Mouse (Mus musculus): Measurements from ENCODE around the gene Cxcl17. TPM values are rescaled to one million over a fixed set of nuclear protein-coding genes. Genes with fewer than 3 reads are reported as not detected.

Cxcl17 gene
- polyA plus RNA-seq, 2 experiments, result not detected

GRCm38 (mm10) chr7:25367632-25368293 is 44.9 kb downstream of the Cxcl17 start:
- TF ChIP-seq POLR2A (IDR thresholded peaks at IDR 0.05; ENCODE audit: borderline replicate concordance, extremely low read depth, insufficient read depth, insufficient read length), result no peak
- peak overlapping the region; percentile 11; the same call in 1 of the 2 replicates for H3K4me3 ChIP-seq (replicated peaks; ENCODE audit: low read length)
- DNase-seq (ENCODE audit: low spot score) (no peak), ATAC-seq (ENCODE audit: low FRiP score, low read depth) (no peak)
- H3K9ac ChIP-seq (ENCODE audit: low read depth, low read length, severe bottlenecking), result no peak overlapping the region
- H3K9me3 ChIP-seq (ENCODE audit: control insufficient read depth, low read length), result no peaks in the 10 kb centered on the region
- H3K27me3 ChIP-seq (ENCODE audit: control insufficient read depth, insufficient read depth, low read length), result peaks cover 30% of the 10 kb centered on the region
- 2% methylated on average over 33 of the region's 33 CpGs for WGBS
- peaks cover 3% of the 10 kb centered on the region; the same call in 1 of the 2 replicates for H3K4me1 ChIP-seq (ENCODE audit: control insufficient read depth, insufficient read depth, low read length)
- peaks cover 21% of the 10 kb centered on the region for H3K36me3 ChIP-seq (ENCODE audit: control insufficient read depth, insufficient read depth, low read length)
- no peak overlapping the region for H3K27ac ChIP-seq (replicated peaks; ENCODE audit: low read depth, low read length)
- H3K4me2 ChIP-seq (replicated peaks; ENCODE audit: low read depth, low read length, severe bottlenecking), result peak overlapping the region; percentile 13; the same call in 1 of the 2 replicates

- WGBS, result 46% methylated on average over 13 of the region's 13 CpGs
- no peak for DNase-seq (ENCODE audit: low spot score)
- H3K4me2 ChIP-seq (replicated peaks; ENCODE audit: low read depth, low read length, severe bottlenecking), result no peak overlapping the region
- H3K36me3 ChIP-seq (ENCODE audit: control insufficient read depth, insufficient read depth, low read length), result peaks cover 36% of the 10 kb centered on the region
- no peak overlapping the region for H3K4me3 ChIP-seq (replicated peaks; ENCODE audit: low read length)
- no peak for ATAC-seq (ENCODE audit: low FRiP score, low read depth)
- 0 out of 2 replicates have a peak overlapping the region, but pooled peaks have one; percentile 25 for H3K9ac ChIP-seq (ENCODE audit: low read depth, low read length, severe bottlenecking)
- no peak overlapping the region for H3K27ac ChIP-seq (replicated peaks; ENCODE audit: low read depth, low read length)
- peaks cover 3% of the 10 kb centered on the region; the same call in 1 of the 2 replicates for H3K4me1 ChIP-seq (ENCODE audit: control insufficient read depth, insufficient read depth, low read length)
- TF ChIP-seq POLR2A (IDR thresholded peaks at IDR 0.05; ENCODE audit: borderline replicate concordance, extremely low read depth, insufficient read depth, insufficient read length), result no peak
- H3K9me3 ChIP-seq (ENCODE audit: control insufficient read depth, low read length), result no peaks in the 10 kb centered on the region
- H3K27me3 ChIP-seq (ENCODE audit: control insufficient read depth, insufficient read depth, low read length), result peaks cover 30% of the 10 kb centered on the region
Observed at GRCm38 (mm10) chr7:25365937-25366625, 46.6 kb downstream of the Cxcl17 start.

- H3K4me1 ChIP-seq (ENCODE audit: control insufficient read depth, insufficient read depth, low read length), result peaks cover 3% of the 10 kb centered on the region; the same call in 1 of the 2 replicates
- no peak for TF ChIP-seq POLR2A (IDR thresholded peaks at IDR 0.05; ENCODE audit: borderline replicate concordance, extremely low read depth, insufficient read depth, insufficient read length)
- no peaks in the 10 kb centered on the region for H3K9me3 ChIP-seq (ENCODE audit: control insufficient read depth, low read length)
- no peak overlapping the region for H3K4me3 ChIP-seq (replicated peaks; ENCODE audit: low read length)
- H3K36me3 ChIP-seq (ENCODE audit: control insufficient read depth, insufficient read depth, low read length), result peaks cover 60% of the 10 kb centered on the region
- peaks cover 20% of the 10 kb centered on the region for H3K27me3 ChIP-seq (ENCODE audit: control insufficient read depth, insufficient read depth, low read length)
- ATAC-seq (ENCODE audit: low FRiP score, low read depth) (no peak), DNase-seq (ENCODE audit: low spot score) (no peak)
- H3K9ac ChIP-seq (ENCODE audit: low read depth, low read length, severe bottlenecking), result no peak overlapping the region
- H3K4me2 ChIP-seq (replicated peaks; ENCODE audit: low read depth, low read length, severe bottlenecking), result no peak overlapping the region
- H3K27ac ChIP-seq (replicated peaks; ENCODE audit: low read depth, low read length), result no peak overlapping the region
- WGBS, result 96% methylated on average over 17 of the region's 17 CpGs
Observed at GRCm38 (mm10) chr7:25363632-25364031, 49.1 kb downstream of the Cxcl17 start.

GRCm38 (mm10) chr7:25363151-25363550 is 49.5 kb downstream of the Cxcl17 start:
- Histone ChIP-seq H3K4me2 (replicated peaks; ENCODE audit: low read depth, low read length, severe bottlenecking) (no peak overlapping the region), H3K27ac (replicated peaks; ENCODE audit: low read depth, low read length) (no peak overlapping the region), H3K4me3 (replicated peaks; ENCODE audit: low read length) (no peak overlapping the region), H3K9ac (ENCODE audit: low read depth, low read length, severe bottlenecking) (no peak overlapping the region), H3K9me3 (ENCODE audit: control insufficient read depth, low read length) (no peaks in the 10 kb centered on the region), H3K4me1 (ENCODE audit: control insufficient read depth, insufficient read depth, low read length) (peaks cover 3% of the 10 kb centered on the region; the same call in 1 of the 2 replicates), H3K27me3 (ENCODE audit: control insufficient read depth, insufficient read depth, low read length) (peaks cover 15% of the 10 kb centered on the region), H3K36me3 (ENCODE audit: control insufficient read depth, insufficient read depth, low read length) (peaks cover 65% of the 10 kb centered on the region)
- WGBS, result 85% methylated on average over 19 of the region's 19 CpGs
- no peak for ATAC-seq (ENCODE audit: low FRiP score, low read depth)
- DNase-seq (ENCODE audit: low spot score), result no peak
- no peak for TF ChIP-seq POLR2A (IDR thresholded peaks at IDR 0.05; ENCODE audit: borderline replicate concordance, extremely low read depth, insufficient read depth, insufficient read length)

GRCm38 (mm10) chr7:25358721-25359206 is 53.9 kb downstream of the Cxcl17 start:
- Histone ChIP-seq H3K9me3 (ENCODE audit: control insufficient read depth, low read length) (no peaks in the 10 kb centered on the region), H3K27me3 (ENCODE audit: control insufficient read depth, insufficient read depth, low read length) (no peaks in the 10 kb centered on the region), H3K4me2 (replicated peaks; ENCODE audit: low read depth, low read length, severe bottlenecking) (no peak overlapping the region), H3K4me3 (replicated peaks; ENCODE audit: low read length) (no peak overlapping the region), H3K36me3 (ENCODE audit: control insufficient read depth, insufficient read depth, low read length) (peaks cover 89% of the 10 kb centered on the region), H3K27ac (replicated peaks; ENCODE audit: low read depth, low read length) (no peak overlapping the region), H3K4me1 (ENCODE audit: control insufficient read depth, insufficient read depth, low read length) (no peaks in the 10 kb centered on the region), H3K9ac (ENCODE audit: low read depth, low read length, severe bottlenecking) (no peak overlapping the region)
- DNase-seq (ENCODE audit: low spot score) (no peak), ATAC-seq (ENCODE audit: low FRiP score, low read depth) (no peak)
- no peak for TF ChIP-seq POLR2A (IDR thresholded peaks at IDR 0.05; ENCODE audit: borderline replicate concordance, extremely low read depth, insufficient read depth, insufficient read length)
- WGBS, result 87% methylated on average over 17 of the region's 19 CpGs

Other genes with a start within 250 kb of the Cxcl17 start
- 1.3 and 2.6 TPM in 2 replicates for gene Pou2f2, start 233.2 kb downstream of the Cxcl17 start, polyA plus RNA-seq (2012; rRNA removed)
- gene Pou2f2, start 233.2 kb downstream of the Cxcl17 start, polyA plus RNA-seq (2014; fragmentation: Nextera tagmentation; extraction: Ambion mirVana), result 0.55 and 1.9 TPM in 2 replicates
- 11.1 and 14.0 TPM in 2 replicates for gene Dedd2, start 192.3 kb downstream of the Cxcl17 start, polyA plus RNA-seq (2012; rRNA removed)
- gene Dedd2, start 192.3 kb downstream of the Cxcl17 start, polyA plus RNA-seq (2014; fragmentation: Nextera tagmentation; extraction: Ambion mirVana), result 9.0 and 9.4 TPM in 2 replicates
- 11.1 and 13.0 TPM in 2 replicates for gene Zfp526, start 191.5 kb downstream of the Cxcl17 start, polyA plus RNA-seq (2012; rRNA removed)
- gene Zfp526, start 191.5 kb downstream of the Cxcl17 start, polyA plus RNA-seq (2014; fragmentation: Nextera tagmentation; extraction: Ambion mirVana), result 3.9 and 4.2 TPM in 2 replicates
- 155 and 204 TPM in 2 replicates for gene Gsk3a, start 175.0 kb downstream of the Cxcl17 start, polyA plus RNA-seq (2012; rRNA removed)
- gene Gsk3a, start 175.0 kb downstream of the Cxcl17 start, polyA plus RNA-seq (2014; fragmentation: Nextera tagmentation; extraction: Ambion mirVana), result 16.3 and 18.8 TPM in 2 replicates
- 99.2 and 127 TPM in 2 replicates for gene Erf, start 162.1 kb downstream of the Cxcl17 start, polyA plus RNA-seq (2012; rRNA removed)
- gene Erf, start 162.1 kb downstream of the Cxcl17 start, polyA plus RNA-seq (2014; fragmentation: Nextera tagmentation; extraction: Ambion mirVana), result 33.2 and 37.9 TPM in 2 replicates
- 155 and 206 TPM in 2 replicates for gene Cic, start 145.2 kb downstream of the Cxcl17 start, polyA plus RNA-seq (2012; rRNA removed)
- gene Cic, start 145.2 kb downstream of the Cxcl17 start, polyA plus RNA-seq (2014; fragmentation: Nextera tagmentation; extraction: Ambion mirVana), result 48.9 and 58.1 TPM in 2 replicates
- gene Pafah1b3, start 114.9 kb downstream of the Cxcl17 start, polyA plus RNA-seq (2012; rRNA removed), result 266 and 343 TPM in 2 replicates
- 234 and 252 TPM in 2 replicates for gene Pafah1b3, start 114.9 kb downstream of the Cxcl17 start, polyA plus RNA-seq (2014; fragmentation: Nextera tagmentation; extraction: Ambion mirVana)
- 0.99 and 1.1 TPM in 2 replicates for gene Prr19, start 111.5 kb downstream of the Cxcl17 start, polyA plus RNA-seq (2012; rRNA removed)
- 0.44 and 0.53 TPM in 2 replicates for gene Prr19, start 111.5 kb downstream of the Cxcl17 start, polyA plus RNA-seq (2014; fragmentation: Nextera tagmentation; extraction: Ambion mirVana)
- 4.4 and 7.9 TPM in 2 replicates for gene Tmem145, start 106.8 kb downstream of the Cxcl17 start, polyA plus RNA-seq (2012; rRNA removed)
- 0.80 and 2.2 TPM in 2 replicates for gene Tmem145, start 106.8 kb downstream of the Cxcl17 start, polyA plus RNA-seq (2014; fragmentation: Nextera tagmentation; extraction: Ambion mirVana)
- gene Megf8, start 95.7 kb downstream of the Cxcl17 start, polyA plus RNA-seq (2012; rRNA removed), result 45.1 and 61.2 TPM in 2 replicates
- gene Megf8, start 95.7 kb downstream of the Cxcl17 start, polyA plus RNA-seq (2014; fragmentation: Nextera tagmentation; extraction: Ambion mirVana), result 16.5 and 19.9 TPM in 2 replicates
- 3.3 and 4.5 TPM in 2 replicates for gene Cnfn, start 43.2 kb downstream of the Cxcl17 start, polyA plus RNA-seq (2012; rRNA removed)
- 16.7 and 31.8 TPM in 2 replicates for gene Cnfn, start 43.2 kb downstream of the Cxcl17 start, polyA plus RNA-seq (2014; fragmentation: Nextera tagmentation; extraction: Ambion mirVana)
- gene Lipe, start 14.2 kb downstream of the Cxcl17 start, polyA plus RNA-seq (2012; rRNA removed), result 10.4 and 17.0 TPM in 2 replicates
- gene Lipe, start 14.2 kb downstream of the Cxcl17 start, polyA plus RNA-seq (2014; fragmentation: Nextera tagmentation; extraction: Ambion mirVana), result 3.5 and 4.1 TPM in 2 replicates
- gene Ceacam1, start 64.7 kb upstream of the Cxcl17 start, polyA plus RNA-seq (2012; rRNA removed), result 1.3 and 1.4 TPM in 2 replicates
- gene Ceacam1, start 64.7 kb upstream of the Cxcl17 start, polyA plus RNA-seq (2014; fragmentation: Nextera tagmentation; extraction: Ambion mirVana), result 0.93 and 1.3 TPM in 2 replicates
- gene Ceacam2, start 127.0 kb upstream of the Cxcl17 start, polyA plus RNA-seq (2012; rRNA removed), result 0.03 TPM in 1 of 2 replicates, not detected in the other
- gene Ceacam2, start 127.0 kb upstream of the Cxcl17 start, polyA plus RNA-seq (2014; fragmentation: Nextera tagmentation; extraction: Ambion mirVana), result not detected in 2 replicates
- gene Erich4, start 203.0 kb upstream of the Cxcl17 start, polyA plus RNA-seq (2012; rRNA removed), result not detected in 2 replicates
- not detected in 2 replicates for gene Erich4, start 203.0 kb upstream of the Cxcl17 start, polyA plus RNA-seq (2014; fragmentation: Nextera tagmentation; extraction: Ambion mirVana)
- 39.7 and 47.9 TPM in 2 replicates for gene Dmac2, start 206.5 kb upstream of the Cxcl17 start, polyA plus RNA-seq (2012; rRNA removed)
- gene Dmac2, start 206.5 kb upstream of the Cxcl17 start, polyA plus RNA-seq (2014; fragmentation: Nextera tagmentation; extraction: Ambion mirVana), result 32.7 and 34.0 TPM in 2 replicates
- 6.2 and 7.3 TPM in 2 replicates for gene B3gnt8, start 213.8 kb upstream of the Cxcl17 start, polyA plus RNA-seq (2012; rRNA removed)
- gene B3gnt8, start 213.8 kb upstream of the Cxcl17 start, polyA plus RNA-seq (2014; fragmentation: Nextera tagmentation; extraction: Ambion mirVana), result 3.4 and 5.1 TPM in 2 replicates
- 67.0 and 91.1 TPM in 2 replicates for gene Bckdha, start 246.1 kb upstream of the Cxcl17 start, polyA plus RNA-seq (2012; rRNA removed)
- 54.2 and 59.8 TPM in 2 replicates for gene Bckdha, start 246.1 kb upstream of the Cxcl17 start, polyA plus RNA-seq (2014; fragmentation: Nextera tagmentation; extraction: Ambion mirVana)
- gene Exosc5, start 246.3 kb upstream of the Cxcl17 start, polyA plus RNA-seq (2012; rRNA removed), result 64.9 and 77.1 TPM in 2 replicates
- 63.0 and 71.2 TPM in 2 replicates for gene Exosc5, start 246.3 kb upstream of the Cxcl17 start, polyA plus RNA-seq (2014; fragmentation: Nextera tagmentation; extraction: Ambion mirVana)

Data from limb, embryonic 14.5 days (tissue).